Mouse (Mus musculus) layer of hippocampus, postnatal 10 days (tissue): ENCODE measurements at regions not wholly inside any gene's neighbourhood (a gene's known extent, or its start where the extent isn't known, plus 50 kb on each side); places are given as distances from the start of the nearest gene placed in this dataset.
A peak's percentile ranks its signal among the peaks of the same experiment; 100 is the strongest.

Source experiments
- DNase-seq, 2 experiments: peaks; one replicate each; pipeline ENCODE4 v3.0.0; 2021; ENCODE audit warnings: low spot score in 2 of 2

DNA sequence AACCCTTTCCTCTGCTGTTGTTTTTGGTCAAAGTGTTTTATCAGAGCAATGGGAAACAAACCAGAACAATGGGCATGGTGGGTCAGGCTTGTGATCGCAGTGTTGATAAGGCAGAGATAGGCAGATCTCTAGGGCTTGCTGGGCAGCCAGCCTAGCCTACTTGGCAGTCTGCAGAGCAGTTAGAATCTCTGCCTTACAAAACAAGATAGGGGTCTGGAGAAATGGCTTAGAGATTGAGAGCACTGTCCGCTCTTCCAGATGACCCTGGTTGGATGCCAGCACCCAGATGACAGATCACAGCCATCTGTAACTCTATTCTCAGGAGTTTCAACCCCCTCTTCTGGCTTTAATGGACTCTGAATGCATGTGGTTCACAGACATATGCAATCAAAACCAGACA is 289.7 kb upstream of the Thsd7b start:
- peak in 1 of 2 experiments; percentile 20 for DNase-seq

DNA sequence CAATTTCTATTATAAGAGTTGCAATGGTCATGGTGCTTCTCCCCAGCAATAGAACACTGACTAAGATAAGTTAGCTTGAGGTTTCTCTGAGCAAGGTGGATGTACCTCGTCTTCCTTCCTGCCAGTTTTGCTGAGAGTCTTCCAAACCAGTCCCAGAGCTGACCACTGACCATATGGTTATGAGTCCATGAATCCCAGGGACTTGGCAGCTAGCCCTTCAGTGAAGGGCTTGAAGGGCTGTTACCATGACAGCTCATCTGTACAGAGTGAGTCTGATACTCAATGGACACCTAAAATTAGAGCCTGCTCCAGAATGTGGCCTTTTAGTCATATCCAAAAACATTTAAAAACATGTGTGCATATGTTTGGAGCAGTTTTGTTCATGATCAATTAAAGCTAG is 297.5 kb upstream of the Thsd7b start:
- no peak for DNase-seq

DNA sequence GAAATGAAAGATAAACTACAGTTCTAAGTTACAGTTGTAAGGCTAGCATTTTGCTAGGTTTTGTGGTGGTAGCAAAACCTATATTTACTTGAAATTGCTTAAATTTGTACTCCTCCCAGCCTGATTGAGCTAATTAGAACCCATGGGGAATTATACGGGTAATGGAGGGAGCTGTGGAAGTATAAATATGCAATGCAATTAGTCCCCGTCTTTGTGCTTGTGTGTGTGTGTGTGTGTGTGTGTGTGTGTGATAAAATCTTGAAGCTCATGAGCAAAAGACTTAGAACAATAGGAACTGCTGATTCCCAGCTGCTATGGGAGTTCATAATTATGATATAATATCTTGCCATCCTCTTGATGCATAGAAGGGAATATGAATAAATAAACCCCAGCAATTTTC is 321.7 kb upstream of the Thsd7b start:
- DNase-seq: no peak

DNA sequence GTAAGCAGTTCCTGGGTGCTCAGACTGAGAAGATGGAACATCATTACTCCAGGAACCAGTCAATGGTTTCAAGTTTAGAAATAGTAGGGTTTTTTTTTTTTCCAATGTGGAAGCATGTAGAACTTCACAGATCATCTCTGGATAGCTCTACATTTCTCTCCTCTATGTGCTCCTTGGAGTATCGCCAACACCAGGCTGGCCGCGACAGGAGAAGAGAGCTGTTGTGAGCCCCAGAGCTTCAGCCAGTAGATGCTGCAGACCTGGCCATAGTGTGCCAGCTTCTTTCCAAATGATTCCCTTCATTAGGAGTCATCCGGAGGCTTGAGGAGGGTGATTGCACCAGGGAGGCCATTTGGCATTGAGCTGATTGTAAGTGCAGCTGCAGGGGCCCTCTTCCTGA is 322.6 kb upstream of the Thsd7b start:
- DNase-seq: no peak

DNA sequence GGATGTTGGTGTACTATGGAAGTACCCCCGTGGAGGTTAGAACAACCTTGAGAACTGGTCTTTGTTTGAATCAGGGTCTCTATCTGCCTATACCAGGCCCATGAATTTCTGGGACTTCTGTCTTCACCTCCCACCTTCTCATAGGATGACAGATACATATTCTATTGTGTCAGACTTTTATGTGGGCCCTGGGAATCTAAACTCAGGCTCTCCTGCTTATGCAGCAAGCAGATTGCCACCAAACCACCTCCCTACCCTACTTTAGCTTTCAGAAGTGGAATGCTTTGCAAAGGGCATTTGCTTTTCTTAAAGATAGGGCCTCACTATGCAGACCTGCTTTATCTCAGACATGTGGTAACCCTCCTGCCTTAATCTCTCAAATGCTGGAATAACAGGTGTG is 322.7 kb upstream of the Cxcr4 start:
- no peak for DNase-seq

DNA sequence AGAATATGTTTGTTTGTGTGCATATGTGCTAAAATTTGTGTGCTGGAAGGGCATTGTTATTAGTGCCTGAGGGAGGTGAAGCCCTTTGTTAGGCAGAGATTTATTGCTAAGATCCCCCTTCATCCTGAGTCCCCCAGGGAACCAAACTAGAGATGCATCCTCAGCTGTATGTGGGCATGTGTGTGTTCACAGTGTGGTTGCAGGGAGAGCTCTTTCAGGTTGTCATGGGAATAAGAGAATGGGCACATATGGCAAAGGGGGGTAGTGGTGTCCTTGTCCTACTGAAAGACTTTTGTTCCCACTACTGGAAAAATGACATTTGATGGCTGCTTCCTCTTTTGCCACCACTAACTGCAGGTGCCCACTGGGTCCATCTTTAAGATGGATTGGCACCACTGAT is 320.4 kb upstream of the Cxcr4 start:
- DNase-seq: no peak

DNA sequence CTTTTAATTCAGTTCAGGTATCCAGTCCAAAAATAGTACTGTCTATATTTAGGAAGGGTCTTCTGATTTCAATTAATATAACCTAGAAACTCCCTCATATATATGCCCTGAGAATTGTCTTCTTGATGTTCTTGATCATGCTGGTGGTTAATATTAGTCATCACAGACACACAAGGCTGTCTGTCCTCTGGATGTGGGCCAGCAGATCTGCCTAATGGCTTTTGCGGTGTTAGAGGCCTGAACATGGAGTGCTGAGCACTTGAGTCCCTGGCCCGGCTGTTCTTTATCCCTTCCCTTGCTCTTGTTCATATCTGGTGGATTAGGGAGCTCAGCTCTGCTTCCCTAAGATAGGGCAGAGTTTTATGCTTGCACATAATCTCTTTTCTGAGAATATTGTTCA is 315.5 kb upstream of the Cxcr4 start:
- no peak for DNase-seq

DNA sequence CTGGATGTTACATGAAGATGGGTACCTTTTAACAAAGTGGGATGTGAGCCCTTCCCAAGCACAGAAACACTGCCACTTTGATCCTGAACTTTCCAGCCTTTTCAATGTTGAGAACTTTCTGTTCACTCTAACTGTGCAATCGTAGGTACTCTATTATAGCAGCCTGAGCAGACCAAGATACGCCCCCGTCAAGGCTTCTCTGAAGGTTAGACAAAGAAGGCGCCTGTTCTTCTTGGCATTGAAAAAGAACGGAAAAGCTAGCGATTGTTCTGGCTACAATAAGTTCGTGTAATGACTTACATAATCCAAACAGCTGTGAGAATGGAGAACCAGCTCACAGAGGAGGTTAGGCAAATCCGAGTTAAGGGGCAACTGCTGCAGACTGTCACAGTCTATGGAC is 305.9 kb upstream of the Cxcr4 start:
- DNase-seq: no peak

DNA sequence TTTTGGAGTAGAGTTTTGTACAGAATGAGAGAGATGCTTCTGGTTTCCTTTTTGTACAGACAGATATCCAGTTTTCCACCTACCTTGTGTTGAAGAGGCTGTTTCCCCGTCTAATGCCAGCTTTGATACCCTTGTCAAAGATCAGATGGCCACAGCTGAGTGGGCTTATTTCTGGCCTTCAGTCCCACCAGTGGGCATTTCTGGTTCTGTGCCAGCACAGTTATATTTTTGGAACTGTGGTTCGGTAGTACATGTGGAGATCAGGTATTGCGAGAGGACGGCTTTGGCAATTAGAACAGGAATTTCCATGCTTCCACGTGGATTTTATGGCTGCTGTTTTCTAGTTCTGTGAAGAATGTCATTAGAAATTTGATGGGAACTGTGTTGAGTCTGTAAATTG is 302.5 kb upstream of the Cxcr4 start:
- no peak for DNase-seq

DNA sequence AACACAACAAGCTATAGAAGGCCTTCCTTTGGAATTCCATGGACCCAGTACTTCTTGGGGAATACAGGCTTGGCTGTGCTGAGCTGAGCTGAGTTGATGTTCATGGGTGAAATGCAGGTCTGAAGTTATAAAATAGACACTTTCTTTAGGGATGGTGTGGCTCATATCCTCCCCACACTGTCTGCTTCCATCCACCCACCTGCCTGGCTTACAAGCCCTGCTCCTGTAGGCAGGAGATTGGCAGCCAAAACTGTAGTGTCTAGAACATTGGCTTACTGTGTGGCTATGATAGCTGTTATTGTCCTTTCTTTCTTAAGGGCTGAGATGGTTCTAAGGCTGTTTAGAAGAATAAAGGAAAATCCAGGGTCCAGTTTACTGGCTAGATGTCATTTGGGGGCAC is 286.2 kb upstream of the Cxcr4 start:
- no peak for DNase-seq

DNA sequence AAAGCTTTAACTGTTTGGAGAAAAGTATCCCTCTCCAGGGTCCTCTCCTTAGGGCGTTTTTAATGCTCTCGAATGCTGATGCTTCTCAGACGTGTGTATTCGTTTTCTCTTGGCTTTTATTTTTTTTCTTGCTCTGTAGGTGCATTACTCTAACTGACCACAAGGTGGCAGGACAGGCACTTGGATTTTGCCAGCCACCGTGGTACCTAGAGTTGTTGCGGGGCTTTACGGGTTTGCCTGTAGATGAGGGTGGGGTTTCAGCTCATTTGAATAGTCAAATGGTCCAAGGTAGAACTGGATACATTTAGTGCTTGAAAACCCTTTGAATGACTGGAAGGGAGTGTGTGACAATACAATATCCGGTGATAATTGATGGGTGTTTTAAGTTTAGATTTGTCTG is 283.2 kb upstream of the Cxcr4 start:
- peak; percentile 63 to 77 for DNase-seq

DNA sequence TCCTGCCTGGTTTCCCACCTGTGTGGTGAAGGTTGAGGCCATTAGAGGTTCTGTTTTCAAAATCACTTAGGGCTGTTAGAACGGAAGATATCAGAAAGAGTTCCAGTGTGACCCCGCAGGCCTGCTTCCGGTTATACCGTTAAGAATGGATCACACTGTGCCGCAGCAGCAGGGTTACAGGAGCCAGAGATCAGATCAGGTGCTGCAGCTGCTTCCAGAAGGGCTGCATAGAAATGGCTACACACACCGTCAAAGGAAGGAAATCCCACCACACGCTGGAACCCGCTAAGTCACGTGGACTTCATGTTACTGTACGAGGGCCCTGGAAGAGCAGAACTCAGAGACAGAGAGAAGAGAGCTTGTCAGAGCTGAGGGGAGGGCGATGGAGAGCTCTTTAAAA is 282.1 kb upstream of the Cxcr4 start:
- no peak for DNase-seq

DNA sequence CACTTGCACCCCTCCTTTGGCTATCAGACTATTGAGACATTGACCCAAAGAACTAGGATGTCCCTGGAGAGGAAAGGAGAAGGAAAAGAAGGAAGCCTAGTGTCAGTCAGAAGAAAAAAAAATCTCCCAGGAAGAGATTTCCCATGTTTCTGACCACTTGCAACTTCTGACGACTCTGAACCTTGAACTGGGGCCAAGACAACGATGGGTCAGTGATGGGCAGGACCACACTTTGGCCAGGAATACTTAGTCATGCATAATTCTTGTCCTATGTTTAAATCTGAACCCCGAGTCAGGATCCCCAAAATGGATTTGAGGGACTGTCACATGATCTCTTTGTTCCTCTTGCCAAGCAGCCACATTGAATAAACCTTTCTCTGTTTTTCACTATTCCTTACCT is 276.7 kb upstream of the Cxcr4 start:
- DNase-seq: no peak

DNA sequence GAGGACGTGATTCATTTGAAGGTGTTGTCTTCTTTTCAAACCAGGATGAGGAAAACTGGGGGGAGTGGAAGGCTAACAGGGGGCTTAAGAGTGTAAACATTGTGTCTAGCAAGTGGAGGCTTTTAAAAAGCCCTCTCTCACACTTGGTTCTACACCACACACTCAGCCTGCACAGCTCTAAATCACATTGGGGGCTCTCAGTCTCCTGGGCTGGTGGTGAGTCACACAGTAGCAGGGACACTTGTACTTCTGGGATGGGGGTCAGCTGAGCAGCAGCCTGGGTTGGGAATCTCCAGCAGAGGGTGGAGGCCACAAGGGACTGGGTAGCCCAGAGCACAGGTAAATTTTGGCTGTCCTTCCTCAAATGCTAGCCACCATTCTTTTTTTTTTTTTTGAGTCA is 268.4 kb upstream of the Cxcr4 start:
- DNase-seq: no peak

DNA sequence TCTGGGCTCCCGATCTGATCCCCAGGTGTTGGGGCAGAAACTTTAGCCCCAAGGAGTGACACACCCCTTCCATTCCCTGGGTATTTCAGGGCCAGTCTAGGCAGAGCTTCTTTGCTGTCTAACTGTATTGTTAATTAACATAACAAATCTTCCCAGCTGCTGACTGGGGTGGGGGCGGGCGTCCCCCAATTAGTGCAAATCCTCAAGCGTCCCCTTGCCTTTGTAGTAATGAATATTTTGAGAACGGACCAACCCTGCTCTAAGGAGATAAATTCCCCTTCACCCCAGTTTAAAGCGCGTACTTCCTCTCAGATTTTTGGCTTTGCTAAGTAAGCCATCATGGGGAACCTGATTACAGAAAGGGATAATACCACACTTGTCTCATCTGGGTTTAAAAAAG is 268.0 kb upstream of the Cxcr4 start:
- no peak for DNase-seq

DNA sequence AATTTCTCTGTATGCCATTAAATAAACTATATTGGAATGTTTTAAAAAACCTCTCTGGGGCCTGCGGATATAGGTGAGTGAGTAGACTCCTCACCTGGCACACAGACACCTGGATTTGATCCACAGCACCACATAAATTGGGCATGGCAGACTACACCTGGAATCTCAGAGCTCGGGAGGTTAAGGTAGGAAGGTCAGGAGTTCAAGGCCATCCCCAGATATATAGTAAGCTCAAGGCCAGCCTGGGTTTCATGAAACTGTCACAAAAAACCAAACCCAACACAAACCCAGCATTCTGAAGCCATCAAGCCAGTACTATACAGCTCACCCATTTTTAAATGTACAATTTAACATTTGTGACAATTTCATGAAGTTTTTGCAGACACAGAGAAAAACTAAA is 266.6 kb upstream of the Cxcr4 start:
- no peak for DNase-seq

DNA sequence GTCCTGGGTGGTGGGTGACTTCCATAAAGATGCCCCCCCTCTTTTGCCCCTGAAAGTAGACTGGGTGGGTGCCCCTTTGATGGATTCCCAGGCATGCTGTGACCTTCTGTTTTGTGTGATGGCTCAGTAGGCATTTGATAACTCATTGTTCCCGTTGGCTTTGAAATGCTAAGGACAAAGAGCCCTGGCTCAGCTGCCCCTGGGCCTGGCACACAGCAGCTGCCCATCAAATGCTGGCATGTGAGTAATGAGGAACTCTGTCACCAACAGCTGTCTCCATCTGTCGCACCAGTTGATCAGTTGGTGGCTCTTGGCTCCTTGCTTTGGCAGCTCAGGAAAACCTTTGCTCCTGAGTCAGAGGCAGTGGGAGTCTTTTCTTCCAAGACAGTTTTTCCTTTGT is 264.8 kb upstream of the Cxcr4 start:
- peak; percentile 16 to 32 for DNase-seq

DNA sequence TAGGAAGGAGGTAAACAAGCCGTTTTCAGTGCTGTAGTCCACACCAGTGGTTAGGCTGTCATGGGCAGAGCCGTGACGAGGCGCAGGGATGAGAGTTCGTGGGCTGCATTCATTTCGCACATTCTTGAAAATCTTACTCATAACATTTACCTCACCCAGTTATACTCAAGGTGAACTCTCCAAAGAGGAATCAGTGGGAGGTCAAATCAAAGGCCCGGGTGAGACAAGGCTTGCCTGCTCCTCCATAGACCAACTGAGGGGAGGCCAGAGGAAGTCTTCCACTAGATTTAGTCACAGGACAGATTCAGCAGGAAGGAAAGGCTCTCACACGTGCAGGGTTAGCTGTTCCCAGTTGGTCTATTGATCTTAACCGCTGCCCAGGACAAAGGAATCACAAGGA is 262.6 kb upstream of the Cxcr4 start:
- DNase-seq: no peak

DNA sequence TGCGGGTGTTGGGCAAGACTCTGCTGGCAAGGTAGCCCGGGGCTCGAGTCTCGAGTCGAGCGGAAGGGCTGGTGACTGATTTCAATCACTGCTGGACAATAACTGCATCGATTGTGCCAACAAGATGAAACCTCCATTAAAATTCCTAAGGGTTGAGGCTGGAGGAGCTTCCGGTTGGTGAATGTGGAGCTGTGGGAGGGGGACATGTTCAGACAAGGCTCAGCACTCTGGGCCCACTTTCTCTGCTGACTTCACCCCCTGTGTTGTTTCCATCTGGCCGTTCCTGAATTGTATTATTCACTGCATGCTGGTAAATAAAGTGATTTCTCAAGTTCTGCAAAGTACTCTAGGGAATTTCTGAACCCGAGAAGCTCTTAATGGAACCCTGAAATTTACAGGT is 261.2 kb upstream of the Cxcr4 start:
- no peak for DNase-seq

DNA sequence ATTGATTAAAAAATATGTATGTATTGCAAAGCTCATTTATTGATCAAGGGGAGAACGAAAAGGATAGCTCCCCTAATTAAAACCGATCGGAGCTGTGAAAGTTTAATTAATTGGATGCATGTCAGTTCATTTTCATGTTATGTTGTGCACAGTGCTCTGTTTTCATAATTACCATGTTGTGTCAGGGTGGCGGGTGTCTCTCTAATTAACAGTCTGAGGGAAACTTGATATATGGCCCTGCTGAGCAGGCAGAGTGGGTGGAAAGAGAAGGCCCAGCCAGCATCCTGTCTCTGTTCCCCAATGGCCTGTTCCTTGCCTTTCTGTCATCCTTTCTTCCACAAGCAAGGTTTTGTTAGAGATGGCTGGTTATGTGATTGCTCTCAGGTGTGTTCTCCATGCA is 245.3 kb upstream of the Cxcr4 start:
- no peak for DNase-seq

DNA sequence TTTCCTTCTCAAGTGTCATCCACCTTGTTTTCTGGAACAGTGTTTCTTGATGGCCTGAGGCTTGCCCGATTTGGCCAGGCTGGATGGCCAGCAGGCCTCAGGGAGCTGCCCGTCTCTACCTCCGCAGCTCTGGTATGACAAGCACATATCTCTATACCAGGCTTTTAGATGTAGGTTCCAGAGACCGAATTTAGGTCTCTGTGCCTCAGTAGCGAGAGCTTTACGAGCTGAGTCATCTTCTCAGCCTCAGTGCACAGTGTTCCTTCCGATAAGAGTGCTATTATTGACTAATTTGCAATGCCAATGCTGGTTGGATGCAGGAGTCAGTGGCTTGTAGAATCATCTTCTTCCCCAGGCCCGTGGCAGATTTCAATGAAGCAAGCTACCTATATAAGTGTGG is 243.4 kb upstream of the Cxcr4 start:
- no peak for DNase-seq

DNA sequence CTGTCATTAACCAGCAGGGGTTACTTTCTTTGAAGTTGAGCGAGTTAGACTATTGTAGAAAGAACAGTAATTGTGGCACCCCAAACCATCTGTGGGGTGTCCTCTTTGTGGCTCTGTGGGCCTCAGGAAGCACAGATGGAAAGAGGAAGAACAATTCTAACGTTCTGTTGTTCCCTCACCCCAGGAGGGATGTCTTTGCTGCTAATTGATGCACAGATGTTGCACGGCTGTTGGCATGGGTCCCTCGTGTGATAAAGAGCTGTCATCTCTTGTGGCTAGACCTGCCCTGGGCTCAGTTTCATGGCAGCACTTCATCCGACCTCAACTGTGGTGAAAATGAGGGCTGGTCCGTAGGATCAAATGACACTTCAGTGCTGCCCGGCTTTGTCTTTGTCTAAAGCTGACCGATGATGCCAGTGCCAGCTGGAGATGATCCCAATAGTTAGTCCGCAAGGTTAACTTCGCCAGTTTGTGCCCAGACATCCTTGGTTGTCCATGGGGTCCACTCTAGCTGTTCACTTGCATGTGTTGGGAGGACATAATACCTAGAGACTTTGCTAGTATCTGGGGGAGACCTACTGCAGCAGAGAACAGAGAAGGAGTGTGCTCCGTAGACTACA is 241.1 kb upstream of the Cxcr4 start:
- no peak for DNase-seq

DNA sequence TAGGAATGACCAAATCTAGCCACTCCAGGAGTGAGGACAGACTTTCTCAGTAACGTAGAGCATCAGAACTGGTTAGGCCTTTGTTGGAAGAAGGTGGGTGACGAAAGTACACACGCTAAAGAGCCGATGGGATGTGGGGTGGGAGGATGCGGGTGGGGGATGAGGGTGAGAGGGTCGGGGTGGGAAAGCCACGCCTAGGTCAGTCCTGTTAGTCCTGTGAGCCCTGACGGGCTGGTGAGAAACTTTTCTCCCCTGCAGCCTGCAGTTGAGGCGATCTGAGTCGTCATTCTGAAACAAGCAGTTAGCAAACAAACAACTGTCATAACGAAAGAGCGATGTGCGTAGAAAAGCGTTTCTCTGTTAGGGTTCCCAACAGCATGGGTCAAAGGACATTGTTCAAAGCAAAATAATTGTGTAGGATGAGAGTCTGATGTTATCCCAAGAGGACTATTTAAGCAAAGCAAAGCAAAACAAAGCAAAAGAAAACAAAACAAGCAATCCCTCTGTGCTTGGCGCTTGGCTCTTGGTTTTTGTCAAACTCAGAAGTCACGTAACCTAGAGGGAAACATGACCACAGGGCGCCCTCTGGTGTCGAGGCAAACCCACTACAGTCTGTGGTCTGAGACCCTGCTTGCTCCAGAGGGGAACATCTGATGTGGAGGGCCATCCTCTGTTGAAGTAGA is 240.2 kb upstream of the Cxcr4 start:
- peak; percentile 85 for DNase-seq
